Mouse (Mus musculus): ENCODE results near the gene Apex1. TPM values are rescaled to one million over a fixed set of nuclear protein-coding genes. Genes with fewer than 3 reads are reported as not detected.
"Not testable (repeated sequence)": the region's sequence is repeated elsewhere in the genome, so short reads cannot be mapped to it uniquely, and the experiment has no call there.

The Apex1 gene
- 10 to 100 TPM; 57.7 to 61.1 TPM for total RNA-seq (2021)
- long read RNA-seq, experiment 1, transcript Apex1-204 (4 exons, 935 nt) = minor isoform, 12 of 86 reads
- long read RNA-seq, experiment 1, transcript Apex1-203 (5 exons, 655 nt) = minor isoform, 5 of 86 reads
- long read RNA-seq, experiment 1, transcript Apex1-201 (5 exons, 1,239 nt) = major isoform, 66 of 86 reads
- long read RNA-seq, experiment 1, partial matches to known transcripts = 0 of 86 reads
- long read RNA-seq, experiment 1, other reads (novel, unspliced or antisense) = 3 of 86 reads
- long read RNA-seq, experiment 2, transcript Apex1-201 (5 exons, 1,239 nt) = major isoform, 34 of 60 reads
- long read RNA-seq, experiment 2, transcript Apex1-204 (4 exons, 935 nt) = minor isoform, 20 of 60 reads
- long read RNA-seq, experiment 2, partial matches to known transcripts = 2 of 60 reads
- long read RNA-seq, experiment 2, other reads (novel, unspliced or antisense) = 0 of 60 reads

DNA sequence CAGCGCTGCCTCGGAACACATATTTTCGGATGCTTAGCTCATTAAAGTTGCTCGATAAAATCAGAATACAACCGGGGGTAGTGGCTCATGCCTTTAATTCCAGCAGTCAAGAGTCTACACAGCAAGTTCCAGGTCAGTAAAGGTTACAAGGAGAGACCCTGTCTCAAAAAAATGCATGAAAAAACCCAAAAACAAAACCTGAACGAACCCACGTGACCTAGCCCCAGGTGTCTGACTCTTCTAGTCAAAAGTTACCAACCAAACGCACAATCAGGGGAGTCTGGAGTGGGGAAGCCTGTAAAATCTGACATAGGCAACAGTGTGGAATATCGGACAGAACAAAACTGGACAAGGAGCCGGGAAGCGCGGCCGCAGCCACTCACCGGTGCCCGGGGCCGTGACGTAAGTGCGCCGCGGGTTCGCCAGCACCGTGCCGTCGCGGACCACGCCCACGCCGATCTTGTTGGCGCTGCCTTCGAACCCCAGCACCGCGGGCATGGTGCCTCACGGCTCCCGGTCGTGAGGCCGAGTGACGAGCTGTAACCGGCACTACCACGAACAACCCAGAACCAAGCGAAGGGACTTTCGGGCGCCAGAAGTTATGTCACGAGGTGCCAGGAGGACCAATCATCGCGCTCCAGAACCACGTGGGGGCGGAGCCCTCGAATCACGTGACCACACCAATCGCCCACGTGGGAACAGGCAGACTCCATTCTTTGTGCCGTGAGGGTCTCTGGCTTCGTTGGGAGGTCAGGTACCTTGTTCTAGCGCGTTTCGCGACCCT is at the start of gene Apex1, which contains the start of gene Osgep:
Apex1 (plus strand) TSS at position 688 of the 784 bp plus-strand sequence.
Osgep (minus strand) TSS at position 613 of the 784 bp plus-strand sequence.
- intact Hi-C loops (cut with DNase I) = no loop called here

GRCm38 (mm10) chr14:50875175-50875574 is 49.6 kb upstream of the Apex1 start:
- intact Hi-C loops (cut with DNase I) = no loop called here

More for the DNA sequence above, at the start of gene Apex1, which contains the start of gene Osgep:
- DNase-seq (ENCODE audit: low spot score in 2 of 2) = peak; percentile 98 to 99

DNA sequence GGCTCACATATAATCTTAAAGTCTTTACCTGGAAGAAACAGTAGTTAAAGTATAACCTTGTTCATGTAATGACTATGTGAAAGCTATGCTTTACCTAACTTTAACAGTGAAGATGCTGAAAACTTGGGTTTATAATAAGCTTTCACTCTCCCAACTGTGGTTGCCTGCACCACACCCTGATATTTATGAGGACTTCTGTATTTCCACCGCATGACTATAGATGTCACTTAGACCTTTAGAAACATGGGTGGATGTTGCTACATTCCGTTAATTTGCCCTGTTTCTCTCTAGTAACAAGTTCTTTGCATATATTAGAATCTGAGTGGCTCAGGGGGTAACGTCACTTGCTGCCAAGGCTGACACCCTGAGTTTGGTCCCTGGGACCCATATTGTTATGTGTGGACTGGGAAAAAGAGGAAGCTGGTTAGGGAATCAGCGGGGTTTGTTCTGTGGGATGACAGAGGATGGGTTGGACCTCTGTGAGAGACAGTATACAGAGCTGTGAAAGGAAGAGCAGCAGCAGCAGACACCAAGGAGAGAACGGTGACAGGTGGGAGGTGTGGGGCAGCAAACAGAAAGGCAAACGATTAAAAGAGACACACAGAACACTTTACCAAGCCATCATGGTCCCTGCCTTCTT is 49.1 kb upstream of the Apex1 start:
- no peak for DNase-seq (ENCODE audit: low spot score in 2 of 2)
- intact Hi-C loops (cut with DNase I) = no loop called here

More at GRCm38 (mm10) chr14:50875175-50875574, 49.6 kb upstream of the Apex1 start:
- DNase-seq (ENCODE audit: low spot score in 2 of 2) = no peak

DNA sequence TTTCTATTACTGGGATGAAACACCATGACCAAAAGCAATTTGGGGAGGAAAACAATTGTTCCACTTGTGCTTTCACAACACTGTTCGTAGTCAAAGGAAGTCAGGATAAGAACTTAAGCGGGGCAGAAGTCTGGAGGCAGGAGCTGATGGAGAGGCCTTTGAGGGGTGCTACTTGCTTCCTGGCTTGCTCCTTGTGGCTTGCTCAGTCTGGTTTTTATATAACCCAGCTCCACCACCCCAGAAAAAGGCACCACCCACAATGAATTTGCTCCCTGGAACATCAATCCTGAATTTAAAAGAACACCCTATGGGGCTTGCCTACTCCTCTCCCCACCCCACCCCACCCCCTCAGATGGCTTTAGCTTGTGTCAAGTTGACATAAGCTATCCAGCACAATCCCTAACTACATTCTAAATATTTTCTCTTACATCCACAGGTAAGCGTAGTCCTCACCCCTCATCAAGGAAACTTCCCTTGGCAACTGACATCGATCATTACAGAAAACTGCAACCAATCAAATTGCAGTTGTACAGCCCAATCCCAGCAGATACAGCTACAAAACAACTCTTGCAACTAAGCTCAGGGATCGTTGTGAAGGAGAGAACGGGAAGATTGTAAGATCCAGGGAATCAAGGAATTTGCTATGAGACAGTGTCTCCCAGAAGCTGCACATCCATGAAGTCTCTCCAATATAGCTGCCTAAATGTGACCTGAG is 48.4 kb upstream of the Apex1 start:
- DNase-seq (ENCODE audit: low spot score in 2 of 2) = peak in 1 of 2 experiments; percentile 37
- intact Hi-C loops (cut with DNase I) = no loop called here

- intact Hi-C loops (cut with DNase I) = no loop called here
- no peak for DNase-seq (ENCODE audit: low spot score in 2 of 2)
Observed at GRCm38 (mm10) chr14:50891621-50892020, 33.1 kb upstream of the Apex1 start.

- intact Hi-C loops (cut with DNase I) = no loop called here
- no peak for DNase-seq (ENCODE audit: low spot score in 2 of 2)
Observed at GRCm38 (mm10) chr14:50892091-50892490, 32.7 kb upstream of the Apex1 start.

GRCm38 (mm10) chr14:50892541-50893459 is 32.0 kb upstream of the Apex1 start:
- intact Hi-C loops (cut with DNase I) = no loop called here
- DNase-seq (ENCODE audit: low spot score in 2 of 2) = no peak

DNA sequence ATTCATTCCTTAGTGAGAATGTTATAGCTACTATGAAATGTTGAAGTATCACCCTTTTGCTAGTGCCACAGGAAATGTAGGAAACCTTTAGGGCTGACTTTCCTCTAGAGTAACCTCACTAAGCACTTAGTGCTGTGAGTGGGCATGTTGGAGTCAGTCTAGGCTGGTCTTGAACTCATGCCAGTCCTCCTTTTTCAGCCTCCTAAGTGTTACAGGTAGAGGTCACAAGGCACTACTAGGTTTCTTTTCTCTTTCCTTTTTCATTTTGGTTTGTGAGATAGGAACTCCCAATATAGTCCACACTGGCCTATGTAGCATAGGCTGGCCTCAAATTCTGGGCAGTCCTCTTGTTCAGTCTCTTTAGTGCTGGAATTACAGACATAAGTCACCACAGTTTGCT is 29.4 kb upstream of the Apex1 start:
- no peak for DNase-seq (ENCODE audit: low spot score in 2 of 2)
- intact Hi-C loops (cut with DNase I) = no loop called here

DNA sequence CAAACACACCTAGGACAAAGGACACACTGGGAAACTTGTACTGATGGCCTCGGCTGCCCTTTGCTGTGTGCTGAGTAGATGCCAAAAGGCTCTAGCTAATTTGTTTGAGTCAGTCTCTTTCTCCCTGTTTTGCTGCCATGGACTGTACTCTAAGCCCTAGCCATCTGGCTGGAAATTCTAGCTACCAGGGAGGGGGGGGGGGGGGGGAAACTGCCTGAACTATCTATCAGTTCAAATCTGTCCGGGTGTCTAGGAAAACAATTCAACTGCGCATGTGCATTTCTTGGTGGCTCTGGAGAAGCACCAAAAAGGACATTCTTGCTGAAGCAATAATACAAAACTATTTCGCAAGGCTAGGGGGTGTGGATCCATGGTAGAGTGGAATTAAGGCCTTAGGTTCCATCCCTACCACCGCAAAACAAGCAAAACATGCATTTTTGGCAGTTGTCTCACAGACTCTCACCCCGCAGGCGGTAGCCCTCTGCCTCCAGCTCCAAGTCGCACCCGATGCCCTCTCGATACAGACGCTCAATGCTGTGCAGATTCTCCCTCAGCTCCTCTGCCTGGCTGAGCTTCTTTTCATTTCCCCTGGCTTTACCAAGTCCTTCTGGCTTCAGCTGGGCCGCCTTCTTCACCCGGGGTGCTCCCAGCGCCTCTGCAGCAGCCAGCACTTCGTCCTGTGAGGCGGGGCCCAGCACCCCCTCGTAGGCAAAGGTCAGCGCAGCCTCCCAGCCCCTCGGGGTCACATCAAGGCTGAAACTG is 28.6 kb upstream of the Apex1 start:
- intact Hi-C loops (cut with DNase I) = no loop called here
- DNase-seq (ENCODE audit: low spot score in 2 of 2) = peak; percentile 15 to 27

GRCm38 (mm10) chr14:50896747-50897373 is 27.9 kb upstream of the Apex1 start:
- intact Hi-C loops (cut with DNase I) = no loop called here
- DNase-seq (ENCODE audit: low spot score in 2 of 2) = peak; percentile 15 to 48

DNA sequence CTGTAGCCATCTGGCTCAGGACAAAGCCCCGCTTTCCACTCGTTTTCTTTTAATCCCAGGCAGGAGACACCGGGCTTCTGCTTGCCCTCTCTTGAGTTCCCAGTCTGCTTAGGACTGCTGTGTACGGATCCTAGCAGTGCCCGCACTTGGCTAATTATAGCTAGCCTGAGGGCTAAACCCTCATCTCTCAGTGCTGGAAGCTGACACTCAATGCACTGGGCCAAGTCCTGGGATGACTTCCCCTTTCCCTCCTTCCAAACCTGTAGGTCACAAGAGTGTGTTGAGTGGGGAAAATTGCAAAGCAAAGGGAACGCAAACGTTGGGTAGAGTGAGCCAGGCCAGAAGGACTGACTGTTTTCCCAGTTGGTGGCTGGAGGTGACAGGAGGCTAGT is 27.4 kb upstream of the Apex1 start, which contains the start of gene Klhl33:
Klhl33 (minus strand) TSS at position 134 of the 392 bp plus-strand sequence.
- intact Hi-C loops (cut with DNase I) = no loop called here
- DNase-seq (ENCODE audit: low spot score in 2 of 2) = no peak

DNA sequence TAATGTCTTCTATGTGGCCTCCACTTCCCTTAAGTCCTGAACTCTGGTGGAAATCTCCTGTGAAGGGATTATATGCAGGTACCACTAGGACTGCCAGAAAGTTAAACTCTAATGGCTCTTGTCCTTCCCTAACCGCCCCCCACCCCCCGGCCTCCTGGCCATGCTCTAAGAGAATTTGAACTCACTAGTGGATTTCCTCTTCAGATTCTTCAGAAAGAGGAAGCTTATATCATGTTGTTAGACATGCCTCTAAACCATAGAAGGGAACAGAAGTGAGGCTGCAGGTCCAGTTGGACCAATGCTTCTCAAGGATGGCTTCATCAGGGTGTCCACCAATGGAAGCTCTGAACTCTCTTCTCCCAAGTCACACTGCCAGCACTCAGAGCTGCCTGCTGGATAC is 26.8 kb upstream of the Apex1 start:
- DNase-seq (ENCODE audit: low spot score in 2 of 2); intact Hi-C loops (cut with DNase I): not testable (repeated sequence)

- no peak for DNase-seq (ENCODE audit: low spot score in 2 of 2)
- intact Hi-C loops (cut with DNase I) = no loop called here
Observed at GRCm38 (mm10) chr14:50903973-50904827, 20.6 kb upstream of the Apex1 start.

GRCm38 (mm10) chr14:50904828-50905129 is 20.0 kb upstream of the Apex1 start:
- no peak for DNase-seq (ENCODE audit: low spot score in 2 of 2)
- intact Hi-C loops (cut with DNase I) = no loop called here

DNA sequence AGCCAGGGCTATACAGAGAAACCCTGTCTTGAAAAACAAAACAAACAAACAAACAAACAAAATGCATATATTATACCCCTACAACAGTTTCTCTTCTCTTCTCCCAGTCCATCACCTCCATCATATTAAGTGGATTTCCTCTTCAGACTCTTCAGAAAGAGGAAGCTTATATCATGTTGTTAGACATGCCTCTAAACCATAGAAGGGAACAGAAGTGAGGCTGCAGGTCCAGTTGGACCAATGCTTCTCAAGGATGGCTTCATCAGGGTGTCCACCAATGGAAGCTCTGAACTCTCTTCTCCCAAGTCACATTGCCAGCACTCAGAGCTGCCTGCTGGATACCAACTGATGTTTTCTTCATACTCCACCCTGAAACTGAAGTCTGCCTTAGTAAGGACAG is 19.4 kb upstream of the Apex1 start:
- intact Hi-C loops (cut with DNase I); DNase-seq (ENCODE audit: low spot score in 2 of 2): not testable (repeated sequence)

DNA sequence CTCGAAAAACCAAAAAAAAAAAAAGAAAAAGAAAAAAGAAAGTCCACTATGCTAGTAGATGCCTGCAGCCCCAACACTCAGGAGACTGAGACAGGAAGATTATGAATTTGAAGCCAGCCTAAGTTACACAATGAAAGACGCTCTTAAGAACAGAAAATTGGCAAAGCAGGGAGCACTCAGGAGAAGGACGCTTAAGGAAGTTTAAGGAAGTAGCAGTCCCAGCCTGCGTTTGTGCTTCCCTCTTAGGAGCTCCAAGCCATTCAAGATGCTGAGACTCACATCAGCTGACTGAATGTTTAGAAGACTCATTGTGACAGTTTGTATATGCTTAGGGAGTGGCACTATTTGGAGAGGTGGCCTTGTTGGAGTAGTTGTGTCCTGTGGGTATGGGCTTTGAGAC is 16.6 kb upstream of the Apex1 start:
- intact Hi-C loops (cut with DNase I) = no loop called here
- DNase-seq (ENCODE audit: low spot score in 2 of 2) = no peak
